Mouse (Mus musculus): ENCODE results near the gene Map1b. TPM values are rescaled to one million over a fixed set of nuclear protein-coding genes. Genes with fewer than 3 reads are reported as not detected.
A peak's percentile ranks its signal among the peaks of the same experiment; 100 is the strongest.

Gene Map1b
- polyA plus RNA-seq, 1 experiment from 2014 or later = 1,966 TPM

DNA sequence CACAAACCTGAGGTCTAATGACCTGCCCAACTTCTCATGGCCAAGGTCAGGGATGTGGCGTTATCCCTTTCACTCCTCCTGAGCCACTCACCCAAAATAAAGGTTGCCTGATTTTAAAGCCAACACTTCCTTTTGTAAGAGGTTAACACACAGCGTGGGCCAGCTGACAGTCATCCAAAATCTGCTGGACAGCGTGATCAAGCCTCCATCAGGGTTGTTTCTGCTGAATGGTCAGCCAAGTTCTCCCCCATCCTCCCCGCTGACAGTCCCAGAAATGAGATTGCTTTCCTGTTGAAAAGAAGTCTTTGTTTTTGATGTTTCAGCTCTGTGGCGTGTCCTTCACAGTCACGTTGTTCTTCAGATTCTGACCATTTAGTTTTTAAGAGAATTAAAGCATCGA lies 65.6 kb downstream of the Map1b start:
- ATAC-seq = no peak
- Histone ChIP-seq H3K4me3 (ENCODE audit: low read depth, low read length) (no peak overlapping the region), H3K27ac (ENCODE audit: low read length) (peak overlapping the region; percentile 54; the same call in 1 of the 2 replicates), H3K9ac (ENCODE audit: low read depth, low read length) (no peak overlapping the region), H3K9me3 (replicated peaks; ENCODE audit: control insufficient read depth, low read length, poor library complexity, severe bottlenecking) (no peaks in the 10 kb centered on the region), H3K36me3 (ENCODE audit: control insufficient read depth, insufficient read depth, low read length) (no peaks in the 10 kb centered on the region), H3K4me2 (ENCODE audit: low read length) (no peak overlapping the region), H3K27me3 (ENCODE audit: control insufficient read depth, insufficient read depth, low read depth, low read length) (no peaks in the 10 kb centered on the region), H3K4me1 (ENCODE audit: control insufficient read depth, insufficient read depth, low read length) (peaks cover 63% of the 10 kb centered on the region)
- 57% methylated on average over 7 of the region's 7 CpGs for WGBS

DNA sequence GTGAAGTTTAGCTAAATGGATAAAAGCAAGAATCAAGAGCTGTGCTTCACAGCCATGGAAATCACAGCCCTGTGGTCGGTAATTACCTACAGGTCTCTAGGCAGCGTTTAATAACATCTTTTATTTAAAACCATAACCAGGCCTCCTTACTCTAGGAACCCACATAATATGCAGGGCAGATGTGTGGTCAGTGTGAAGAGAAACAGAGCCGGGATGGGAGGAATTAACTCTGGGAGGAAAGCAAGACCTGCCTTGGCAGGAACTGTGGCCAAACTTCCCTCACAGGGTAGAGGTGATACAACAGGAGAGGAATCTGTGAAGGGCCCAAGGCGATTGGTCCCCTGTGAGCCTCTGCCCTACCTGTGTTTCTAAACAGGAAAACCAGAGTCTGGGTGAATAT lies 66.8 kb downstream of the Map1b start:
- Histone ChIP-seq H3K4me1 (ENCODE audit: control insufficient read depth, insufficient read depth, low read length) (peaks cover 61% of the 10 kb centered on the region), H3K27ac (ENCODE audit: low read length) (no peak overlapping the region), H3K27me3 (ENCODE audit: control insufficient read depth, insufficient read depth, low read depth, low read length) (no peaks in the 10 kb centered on the region), H3K9ac (ENCODE audit: low read depth, low read length) (no peak overlapping the region), H3K4me3 (ENCODE audit: low read depth, low read length) (no peak overlapping the region), H3K9me3 (replicated peaks; ENCODE audit: control insufficient read depth, low read length, poor library complexity, severe bottlenecking) (no peaks in the 10 kb centered on the region), H3K4me2 (ENCODE audit: low read length) (no peak overlapping the region), H3K36me3 (ENCODE audit: control insufficient read depth, insufficient read depth, low read length) (no peaks in the 10 kb centered on the region)
- 69% methylated on average over 4 of the region's 4 CpGs for WGBS
- ATAC-seq = no peak

DNA sequence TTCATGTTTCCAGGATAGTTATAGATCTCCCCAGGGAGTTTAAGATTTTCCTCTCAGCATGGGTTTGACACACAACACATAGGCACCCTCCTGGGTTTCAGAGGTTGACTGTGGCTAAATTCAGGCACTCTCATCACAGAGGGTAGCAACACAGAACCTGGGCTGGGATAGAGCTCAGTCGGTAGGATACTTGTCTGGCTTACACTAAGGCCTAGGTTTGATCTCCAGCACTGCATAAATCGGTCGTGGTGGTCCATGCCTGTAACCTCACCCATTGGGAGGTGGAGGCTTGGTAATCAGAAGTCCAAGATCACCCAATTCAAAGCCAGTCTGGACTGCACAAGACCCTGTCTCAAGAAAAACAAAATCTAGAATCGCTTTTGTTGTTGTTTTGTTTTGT lies 68.1 kb downstream of the Map1b start:
- H3K4me2 ChIP-seq (ENCODE audit: low read length) = no peak overlapping the region
- no peak for ATAC-seq

DNA sequence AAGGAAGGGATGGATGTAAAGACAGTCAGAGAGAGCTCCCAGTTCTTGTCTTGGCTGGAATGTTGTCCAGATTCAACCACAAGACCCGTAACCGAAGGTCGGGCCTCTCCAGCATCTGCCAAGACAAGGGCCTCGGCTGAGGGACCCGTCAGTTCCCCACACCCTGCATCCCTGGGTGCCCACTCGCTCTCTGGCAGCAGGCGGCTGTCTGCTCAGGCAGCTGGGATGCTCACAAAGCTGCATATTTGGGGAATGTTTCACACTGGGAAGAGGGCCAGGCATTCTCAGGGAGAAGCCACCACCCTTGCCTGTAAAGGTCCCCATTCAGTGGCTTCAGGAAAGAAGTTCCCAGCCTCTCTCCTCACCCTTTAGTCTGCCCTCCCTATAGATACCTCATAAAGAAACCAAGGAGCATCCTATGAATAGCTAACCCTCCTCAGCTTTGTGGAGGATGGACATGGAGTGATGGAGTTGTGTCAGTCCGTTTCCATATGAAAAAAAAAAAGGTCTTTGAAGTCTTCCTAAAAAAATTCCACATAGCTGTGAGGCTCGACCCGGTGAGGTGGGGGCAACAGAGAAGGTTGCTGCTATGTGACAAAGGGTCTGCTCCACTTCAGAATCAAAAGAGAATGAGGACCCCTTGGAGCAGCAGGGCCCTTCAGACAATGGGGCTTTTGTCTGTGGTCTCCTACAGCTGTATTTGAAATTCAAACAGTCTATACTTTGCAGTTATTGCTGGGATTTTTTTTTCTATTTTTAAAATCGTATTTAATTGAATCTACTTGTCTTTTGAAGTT lies 68.7 kb downstream of the Map1b start:
- no peaks in the 10 kb centered on the region for H3K36me3 ChIP-seq (ENCODE audit: control insufficient read depth, insufficient read depth, low read length)
- peak overlapping the region; percentile 28; the same call in 1 of the 2 replicates for H3K9ac ChIP-seq (ENCODE audit: low read depth, low read length)
- WGBS = 14% methylated on average over 11 of the region's 11 CpGs
- peak overlapping the region; percentile 43 for H3K27ac ChIP-seq (ENCODE audit: low read length)
- peaks cover 80% of the 10 kb centered on the region for H3K4me1 ChIP-seq (ENCODE audit: control insufficient read depth, insufficient read depth, low read length)
- peak overlapping the region; percentile 19; the same call in 1 of the 2 replicates for H3K4me2 ChIP-seq (ENCODE audit: low read length)
- H3K27me3 ChIP-seq (ENCODE audit: control insufficient read depth, insufficient read depth, low read depth, low read length) = no peaks in the 10 kb centered on the region
- H3K4me3 ChIP-seq (ENCODE audit: low read depth, low read length) = no peak overlapping the region
- H3K9me3 ChIP-seq (replicated peaks; ENCODE audit: control insufficient read depth, low read length, poor library complexity, severe bottlenecking) = no peaks in the 10 kb centered on the region
- no peak for ATAC-seq

More for the DNA sequence above, 68.1 kb downstream of the Map1b start:
- no peaks in the 10 kb centered on the region for H3K9me3 ChIP-seq (replicated peaks; ENCODE audit: control insufficient read depth, low read length, poor library complexity, severe bottlenecking)
- WGBS = 26% methylated on average over 4 of the region's 4 CpGs
- H3K4me1 ChIP-seq (ENCODE audit: control insufficient read depth, insufficient read depth, low read length) = peaks cover 74% of the 10 kb centered on the region
- H3K9ac ChIP-seq (ENCODE audit: low read depth, low read length) = no peak overlapping the region
- H3K27me3 ChIP-seq (ENCODE audit: control insufficient read depth, insufficient read depth, low read depth, low read length) = no peaks in the 10 kb centered on the region
- H3K27ac ChIP-seq (ENCODE audit: low read length) = no peak overlapping the region
- no peaks in the 10 kb centered on the region for H3K36me3 ChIP-seq (ENCODE audit: control insufficient read depth, insufficient read depth, low read length)
- no peak overlapping the region for H3K4me3 ChIP-seq (ENCODE audit: low read depth, low read length)

DNA sequence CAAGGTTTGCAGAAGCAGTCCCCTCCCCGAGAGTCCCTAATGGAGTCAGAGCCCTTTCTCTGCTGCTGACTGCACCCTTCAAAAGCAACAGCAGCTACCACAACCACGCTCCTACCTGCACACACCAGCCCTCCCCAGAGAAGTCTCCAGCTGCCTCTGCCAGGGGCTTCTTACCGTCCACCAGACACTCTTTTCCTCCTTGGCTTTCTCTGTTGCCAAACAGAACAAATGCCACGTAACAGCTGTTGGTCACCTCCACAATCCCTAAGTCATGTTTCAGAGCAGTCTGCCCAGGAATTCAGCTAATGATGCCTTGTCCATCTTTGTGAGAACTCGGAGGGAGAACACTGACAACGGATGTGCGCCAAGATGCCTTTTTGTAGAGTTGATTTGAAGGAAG lies 69.3 kb downstream of the Map1b start:
- Histone ChIP-seq H3K4me2 (ENCODE audit: low read length) (peak overlapping the region; percentile 19), H3K27ac (ENCODE audit: low read length) (peak overlapping the region; percentile 43), H3K4me3 (ENCODE audit: low read depth, low read length) (no peak overlapping the region), H3K9me3 (replicated peaks; ENCODE audit: control insufficient read depth, low read length, poor library complexity, severe bottlenecking) (no peaks in the 10 kb centered on the region), H3K9ac (ENCODE audit: low read depth, low read length) (peak overlapping the region; percentile 28; the same call in 1 of the 2 replicates), H3K27me3 (ENCODE audit: control insufficient read depth, insufficient read depth, low read depth, low read length) (no peaks in the 10 kb centered on the region), H3K36me3 (ENCODE audit: control insufficient read depth, insufficient read depth, low read length) (no peaks in the 10 kb centered on the region), H3K4me1 (ENCODE audit: control insufficient read depth, insufficient read depth, low read length) (peaks cover 84% of the 10 kb centered on the region)
- 36% methylated on average over 7 of the region's 7 CpGs for WGBS
- ATAC-seq = no peak

DNA sequence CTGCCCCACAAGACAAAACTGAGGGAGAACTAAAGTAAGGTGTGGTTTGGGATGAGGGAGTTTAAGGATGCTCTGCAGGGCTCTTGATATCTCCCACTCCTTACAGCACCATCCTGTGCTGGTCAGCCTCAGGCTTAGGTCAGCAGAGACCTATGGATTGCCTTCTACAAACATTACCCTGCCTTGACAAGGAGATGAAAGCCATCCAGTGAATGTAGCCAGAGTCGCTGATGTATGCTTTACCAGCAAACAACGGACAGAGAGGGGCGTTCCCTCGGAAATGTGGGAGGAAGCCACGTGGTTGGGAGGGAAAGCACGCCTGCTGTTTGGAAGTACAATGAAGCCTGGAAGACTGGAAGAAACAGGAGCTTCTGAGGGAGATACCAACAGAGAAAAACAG lies 71.5 kb downstream of the Map1b start:
- Histone ChIP-seq H3K4me3 (ENCODE audit: low read depth, low read length) (no peak overlapping the region), H3K9ac (ENCODE audit: low read depth, low read length) (peak overlapping the region; percentile 37; the same call in 1 of the 2 replicates), H3K27me3 (ENCODE audit: control insufficient read depth, insufficient read depth, low read depth, low read length) (no peaks in the 10 kb centered on the region), H3K4me2 (ENCODE audit: low read length) (peak overlapping the region; percentile 25), H3K27ac (ENCODE audit: low read length) (peak overlapping the region; percentile 79), H3K4me1 (ENCODE audit: control insufficient read depth, insufficient read depth, low read length) (peaks cover 78% of the 10 kb centered on the region), H3K9me3 (replicated peaks; ENCODE audit: control insufficient read depth, low read length, poor library complexity, severe bottlenecking) (no peaks in the 10 kb centered on the region), H3K36me3 (ENCODE audit: control insufficient read depth, insufficient read depth, low read length) (peaks cover 15% of the 10 kb centered on the region)
- ATAC-seq = peak; percentile 18; the same call in 1 of the 2 replicates
- WGBS = under 1% methylated on average over 6 of the region's 6 CpGs

DNA sequence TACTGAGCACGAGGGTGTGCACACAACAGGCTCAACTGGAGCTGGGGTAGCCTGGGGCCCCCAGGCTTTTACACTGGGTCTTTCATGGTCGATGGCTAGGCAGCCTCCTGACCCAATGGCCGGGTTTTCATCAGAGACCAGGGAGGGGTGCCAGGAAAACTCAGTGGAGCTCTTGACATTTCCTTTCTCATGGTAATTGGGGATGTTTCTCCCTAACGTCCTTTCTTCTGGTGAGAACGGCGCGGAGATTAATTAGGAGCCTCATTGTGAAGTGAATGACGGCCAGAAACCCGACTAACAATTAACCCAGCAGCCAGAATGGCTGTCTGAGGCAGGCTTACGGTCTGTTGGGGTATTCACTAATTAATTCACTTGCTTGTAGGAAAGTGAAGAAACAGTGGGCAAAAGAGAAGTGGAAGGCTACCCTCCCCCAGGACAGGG lies 71.9 kb downstream of the Map1b start:
- Histone ChIP-seq H3K36me3 (ENCODE audit: control insufficient read depth, insufficient read depth, low read length) (peaks cover 19% of the 10 kb centered on the region), H3K4me2 (ENCODE audit: low read length) (peak overlapping the region; percentile 25), H3K27ac (ENCODE audit: low read length) (peak overlapping the region; percentile 79), H3K9me3 (replicated peaks; ENCODE audit: control insufficient read depth, low read length, poor library complexity, severe bottlenecking) (no peaks in the 10 kb centered on the region), H3K27me3 (ENCODE audit: control insufficient read depth, insufficient read depth, low read depth, low read length) (no peaks in the 10 kb centered on the region), H3K9ac (ENCODE audit: low read depth, low read length) (peak overlapping the region; percentile 37; the same call in 1 of the 2 replicates), H3K4me3 (ENCODE audit: low read depth, low read length) (no peak overlapping the region), H3K4me1 (ENCODE audit: control insufficient read depth, insufficient read depth, low read length) (peaks cover 74% of the 10 kb centered on the region)
- WGBS = 4% methylated on average over 10 of the region's 10 CpGs
- peak; percentile 78 for ATAC-seq

DNA sequence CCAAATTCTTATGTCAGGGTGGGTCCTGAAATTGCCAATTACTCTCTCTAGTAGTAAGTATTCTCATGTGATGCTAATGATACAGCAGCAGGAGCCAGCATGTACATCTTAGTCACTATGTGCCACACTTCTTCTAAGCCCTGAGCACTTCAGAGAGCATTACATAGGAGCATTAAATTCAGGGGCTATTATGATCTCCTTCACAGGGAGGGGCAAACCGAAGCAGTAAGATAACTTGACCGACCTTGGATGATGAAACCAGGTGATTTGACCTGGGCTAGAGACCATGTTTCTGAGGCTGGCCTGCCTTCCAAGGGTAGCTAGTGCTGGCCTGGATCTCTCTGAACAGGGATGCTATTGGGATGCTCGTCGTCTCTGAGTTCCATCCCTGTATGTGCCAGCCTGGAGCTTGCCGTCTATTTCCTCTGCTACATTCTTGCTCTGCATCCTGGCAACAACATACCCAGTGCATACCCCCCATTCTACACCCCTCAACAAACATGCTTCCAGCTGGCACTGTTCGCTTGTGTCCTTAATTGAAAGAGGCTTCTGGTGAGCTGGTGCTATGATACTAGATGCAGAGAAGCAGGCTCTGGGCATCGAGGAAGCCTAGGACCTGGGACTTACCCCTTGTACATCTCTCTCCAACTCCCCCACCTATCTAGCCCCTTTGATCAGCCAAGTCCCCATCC lies 72.7 kb downstream of the Map1b start:
- H3K27ac ChIP-seq (ENCODE audit: low read length) = peak overlapping the region; percentile 79
- 9% methylated on average over 7 of the region's 7 CpGs for WGBS
- H3K36me3 ChIP-seq (ENCODE audit: control insufficient read depth, insufficient read depth, low read length) = peaks cover 19% of the 10 kb centered on the region
- peak overlapping the region; percentile 5; the same call in 1 of the 2 replicates for H3K9ac ChIP-seq (ENCODE audit: low read depth, low read length)
- no peaks in the 10 kb centered on the region for H3K9me3 ChIP-seq (replicated peaks; ENCODE audit: control insufficient read depth, low read length, poor library complexity, severe bottlenecking)
- H3K27me3 ChIP-seq (ENCODE audit: control insufficient read depth, insufficient read depth, low read depth, low read length) = no peaks in the 10 kb centered on the region
- H3K4me3 ChIP-seq (ENCODE audit: low read depth, low read length) = no peak overlapping the region
- H3K4me1 ChIP-seq (ENCODE audit: control insufficient read depth, insufficient read depth, low read length) = peaks cover 66% of the 10 kb centered on the region
- peak; percentile 66 for ATAC-seq
- peak overlapping the region; percentile 25 for H3K4me2 ChIP-seq (ENCODE audit: low read length)
